Mouse (Mus musculus) neural tube, embryonic 13.5 days (tissue): ENCODE measurements around the gene Fkbp10. TPM values are rescaled to one million over a fixed set of nuclear protein-coding genes. Genes with fewer than 3 reads are reported as not detected.

ENCODE experiments used
- ATAC-seq: fragments of 200-750 bp; cut with Nextera tagmentation; 2 replicates; pipeline ENCODE4 v1.8.0; 2017; ENCODE audit warnings: low read depth, mild to moderate bottlenecking, moderate TSS enrichment, moderate library complexity
- H3K27ac ChIP-seq: fragments of 300-500 bp; sonication (generic); replicated peaks from 2 replicates; pipeline ENCODE4 v1.5.1; 2015; ENCODE audit warnings: moderate library complexity, mild to moderate bottlenecking, inconsistent platforms
- H3K27me3 ChIP-seq: fragments of 300-500 bp; sonication (generic); 2 replicates; pipeline ENCODE4 v1.6.1; 2015; ENCODE audit warnings: mild to moderate bottlenecking, inconsistent platforms
- H3K36me3 ChIP-seq: fragments of 300-500 bp; sonication (generic); 2 replicates; pipeline ENCODE4 v1.6.1; 2015; ENCODE audit warnings: mild to moderate bottlenecking, inconsistent platforms
- H3K4me1 ChIP-seq: fragments of 300-500 bp; sonication (generic); replicated peaks from 2 replicates; pipeline ENCODE4 v1.6.1; 2015; ENCODE audit warnings: inconsistent platforms
- H3K4me2 ChIP-seq: fragments of 300-500 bp; sonication (generic); 2 replicates; pipeline ENCODE4 v1.6.1; 2015; ENCODE audit warnings: inconsistent platforms, mild to moderate bottlenecking, moderate library complexity
- H3K4me3 ChIP-seq: fragments of 300-500 bp; sonication (generic); 2 replicates; pipeline ENCODE4 v1.5.1; 2015; ENCODE audit warnings: mild to moderate bottlenecking, inconsistent platforms
- H3K9ac ChIP-seq: fragments of 300-500 bp; sonication (generic); 2 replicates; pipeline ENCODE4 v1.6.1; 2015; ENCODE audit warnings: moderate library complexity, mild to moderate bottlenecking, inconsistent platforms
- H3K9me3 ChIP-seq: fragments of 300-500 bp; sonication (generic); 2 replicates; pipeline ENCODE4 v1.6.1; 2016; ENCODE audit warnings: inconsistent platforms
- WGBS: fragments of 180-500 bp; shearing (Covaris S2); methylation state at CpG from one replicate; pipeline ENCODE4 v1.1.7; 2015; 5-methylcytosine and 5-hydroxymethylcytosine counted together
- polyA plus RNA-seq: library from polyadenylated mRNA; unstranded; fragments of >200 nt; fragmentation: Nextera tagmentation; extraction: Ambion mirVana; gene quantifications from 2 replicates; pipeline ENCODE4 v1.2.1, GENCODE M21; 2015

The Fkbp10 gene
- polyA plus RNA-seq, 1 experiment from 2014 or later, result 33.5 TPM

DNA sequence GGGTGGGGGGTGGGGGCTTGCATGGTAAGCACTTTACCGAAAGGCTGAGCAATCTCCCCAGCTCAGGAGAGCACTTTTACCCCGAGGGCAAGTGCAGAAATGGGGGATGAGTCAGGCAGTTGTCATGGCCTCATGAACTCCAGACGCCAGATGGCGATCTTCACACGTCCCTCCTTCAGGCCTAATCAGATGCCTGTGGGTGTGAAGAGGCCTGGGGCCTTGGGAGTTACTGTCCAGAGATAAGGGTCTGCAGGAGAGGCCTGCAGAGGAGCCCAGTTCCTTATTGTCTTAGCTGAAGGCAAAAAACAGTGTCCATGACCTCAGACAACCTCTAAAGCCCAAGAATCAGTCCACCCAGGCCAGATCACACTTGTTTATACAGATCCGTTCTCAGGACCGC, 10.4 kb downstream of the Fkbp10 start:
- Histone ChIP-seq H3K27ac (no peak overlapping the region), H3K36me3 (peaks cover 21% of the 10 kb centered on the region), H3K4me3 (no peak overlapping the region), H3K27me3 (no peaks in the 10 kb centered on the region), H3K4me1 (0 out of 2 replicates have a peak, but pooled peaks cover 6% of the 10 kb centered on the region), H3K4me2 (no peak overlapping the region), H3K9me3 (no peaks in the 10 kb centered on the region), H3K9ac (no peak overlapping the region)
- ATAC-seq, result no peak
- 31% methylated on average over 7 of the region's 7 CpGs for WGBS

- H3K9me3 ChIP-seq, result no peaks in the 10 kb centered on the region
- H3K27me3 ChIP-seq, result no peaks in the 10 kb centered on the region
- no peak overlapping the region for H3K9ac ChIP-seq
- H3K4me3 ChIP-seq, result no peak overlapping the region
- H3K4me1 ChIP-seq, result 0 out of 2 replicates have a peak, but pooled peaks cover 6% of the 10 kb centered on the region
- H3K36me3 ChIP-seq, result peaks cover 30% of the 10 kb centered on the region
- no peak overlapping the region for H3K4me2 ChIP-seq
- 89% methylated on average over 3 of the region's 3 CpGs for WGBS
- ATAC-seq, result no peak
- no peak overlapping the region for H3K27ac ChIP-seq
Measured at GRCm38 (mm10) chr11:100426820-100427219, 11.3 kb downstream of the Fkbp10 start.

DNA sequence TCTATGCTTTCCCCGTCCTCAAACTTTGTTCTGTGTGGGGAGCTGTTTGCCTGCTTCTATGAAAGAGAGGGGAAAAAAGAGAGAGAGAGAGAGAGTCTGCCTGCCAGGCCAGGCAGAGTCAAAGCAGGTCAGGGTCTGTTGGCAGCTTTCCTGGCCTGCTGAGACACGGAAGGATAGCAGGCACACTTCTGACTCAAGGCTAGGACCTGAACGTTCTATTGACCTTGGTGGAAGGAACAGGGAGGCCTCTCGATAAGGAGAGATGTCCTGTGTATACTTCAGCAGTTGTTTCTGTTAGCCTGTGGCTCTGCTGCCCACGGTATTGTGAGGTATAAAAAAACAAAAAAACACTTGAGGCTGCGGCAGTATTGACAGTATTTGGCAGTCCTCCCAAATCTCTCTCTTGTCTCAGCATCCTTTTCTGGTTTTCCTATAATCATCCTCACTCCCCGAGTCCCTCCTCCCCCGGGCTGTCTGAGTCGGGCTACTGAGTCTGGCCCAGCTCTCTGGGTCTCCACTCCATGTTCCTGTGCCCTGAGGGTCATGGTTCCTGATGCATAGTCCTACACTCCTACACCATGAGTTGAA, 13.2 kb downstream of the Fkbp10 start:
- no peaks in the 10 kb centered on the region for H3K27me3 ChIP-seq
- 61% methylated on average over 9 of the region's 9 CpGs for WGBS

GRCm38 (mm10) chr11:100430052-100430451, 14.6 kb downstream of the Fkbp10 start:
- no peak for ATAC-seq
- Histone ChIP-seq H3K9me3 (no peaks in the 10 kb centered on the region), H3K36me3 (peaks cover 55% of the 10 kb centered on the region), H3K27ac (no peak overlapping the region), H3K4me1 (0 out of 2 replicates have a peak, but pooled peaks cover 6% of the 10 kb centered on the region), H3K27me3 (no peaks in the 10 kb centered on the region), H3K4me2 (no peak overlapping the region), H3K4me3 (no peak overlapping the region), H3K9ac (no peak overlapping the region)
- WGBS, result 92% methylated on average over 7 of the region's 7 CpGs

More for the DNA sequence above, 13.2 kb downstream of the Fkbp10 start:
- Histone ChIP-seq H3K4me2 (no peak overlapping the region), H3K4me1 (0 out of 2 replicates have a peak, but pooled peaks cover 6% of the 10 kb centered on the region), H3K9me3 (no peaks in the 10 kb centered on the region), H3K4me3 (no peak overlapping the region), H3K27ac (peak overlapping the region; percentile 33; the same call in 1 of the 2 replicates), H3K36me3 (peaks cover 47% of the 10 kb centered on the region), H3K9ac (no peak overlapping the region)
- no peak; the same call in 1 of the 2 replicates for ATAC-seq

DNA sequence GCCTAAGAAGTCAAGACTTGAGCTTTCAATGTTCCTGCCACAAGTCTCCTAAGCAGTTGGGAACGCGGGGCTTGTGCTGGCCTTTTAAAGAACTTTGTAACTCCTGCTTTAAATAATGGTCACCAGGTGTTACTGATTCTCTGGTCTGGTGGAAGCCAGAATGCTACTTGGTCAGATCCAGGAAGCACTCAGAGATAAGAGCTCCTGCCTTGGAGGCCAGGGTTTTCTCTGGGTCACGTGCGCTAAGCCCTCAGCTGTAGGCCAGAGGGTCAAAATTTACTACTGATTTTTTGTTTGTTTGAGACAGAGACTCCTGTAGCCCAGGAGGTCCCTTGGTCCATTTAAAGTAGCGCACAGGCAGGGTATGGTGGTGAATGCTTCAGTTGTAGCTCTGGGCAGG, 16.5 kb downstream of the Fkbp10 start:
- Histone ChIP-seq H3K9me3 (no peaks in the 10 kb centered on the region), H3K27ac (no peak overlapping the region), H3K27me3 (no peaks in the 10 kb centered on the region), H3K4me1 (0 out of 2 replicates have a peak, but pooled peaks cover 6% of the 10 kb centered on the region), H3K4me2 (no peak overlapping the region), H3K4me3 (no peak overlapping the region), H3K36me3 (peaks cover 67% of the 10 kb centered on the region), H3K9ac (no peak overlapping the region)
- 92% methylated on average over 5 of the region's 5 CpGs for WGBS
- no peak for ATAC-seq

GRCm38 (mm10) chr11:100435678-100436246, 20.3 kb downstream of the Fkbp10 start:
- Histone ChIP-seq H3K9ac (no peak overlapping the region), H3K4me3 (no peak overlapping the region)
- WGBS, result 40% methylated on average over 9 of the region's 9 CpGs

DNA sequence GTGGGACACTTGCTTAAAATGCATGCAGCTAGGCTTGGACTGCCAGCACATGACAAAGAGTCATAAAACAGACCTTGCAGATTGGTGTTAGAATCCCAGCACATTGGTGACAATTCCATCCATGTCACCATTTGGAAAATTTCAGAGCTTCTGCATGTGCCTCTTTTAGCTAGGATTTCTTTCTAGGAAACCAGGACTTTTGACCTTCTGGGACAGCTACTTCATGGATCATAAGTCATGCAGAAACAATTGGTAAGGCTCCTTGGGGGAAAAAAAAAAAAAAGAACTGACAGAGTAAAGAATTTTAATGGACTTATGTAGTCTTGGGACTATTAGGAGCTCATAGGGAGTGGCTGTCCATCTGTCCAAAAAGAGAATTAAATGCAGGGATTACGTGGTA, 22.4 kb downstream of the Fkbp10 start:
- Histone ChIP-seq H3K27me3 (no peaks in the 10 kb centered on the region), H3K4me1 (peaks cover 26% of the 10 kb centered on the region), H3K4me2 (no peak overlapping the region), H3K36me3 (peaks cover 46% of the 10 kb centered on the region), H3K27ac (no peak overlapping the region), H3K9me3 (no peaks in the 10 kb centered on the region), H3K9ac (no peak overlapping the region), H3K4me3 (no peak overlapping the region)
- WGBS, result 75% methylated on average over 1 of the region's 1 CpGs
- ATAC-seq, result no peak

More at GRCm38 (mm10) chr11:100435678-100436246, 20.3 kb downstream of the Fkbp10 start:
- ATAC-seq, result no peak
- peaks cover 19% of the 10 kb centered on the region for H3K4me1 ChIP-seq
- H3K36me3 ChIP-seq, result peaks cover 65% of the 10 kb centered on the region
- no peaks in the 10 kb centered on the region for H3K27me3 ChIP-seq
- no peak overlapping the region for H3K27ac ChIP-seq
- H3K9me3 ChIP-seq, result no peaks in the 10 kb centered on the region
- no peak overlapping the region for H3K4me2 ChIP-seq

GRCm38 (mm10) chr11:100440691-100441522, 25.4 kb downstream of the Fkbp10 start:
- H3K27ac ChIP-seq, result peak overlapping the region; percentile 49; the same call in 1 of the 2 replicates
- WGBS, result under 1% methylated on average over 52 of the region's 52 CpGs

GRCm38 (mm10) chr11:100441797-100442196, 26.3 kb downstream of the Fkbp10 start, which contains the start of the genes Nt5c3b and Klhl10:
TSS of gene Nt5c3b (minus strand) at chr11:100441808.
TSS of gene Klhl10 (plus strand) at chr11:100441917.
- Histone ChIP-seq H3K4me3 (peak within 1 kb of the TSS; percentile 82), H3K36me3 (peaks cover 14% of the 10 kb centered on the region), H3K9ac (peak within 1 kb of the TSS; percentile 93), H3K4me1 (peaks cover 26% of the 10 kb centered on the region), H3K9me3 (no peaks in the 10 kb centered on the region), H3K27me3 (no peaks in the 10 kb centered on the region), H3K27ac (peak within 1 kb of the TSS; percentile 49; the same call in 1 of the 2 replicates), H3K4me2 (peak within 1 kb of the TSS; percentile 65)
- WGBS, result 83% methylated on average over 8 of the region's 8 CpGs
- ATAC-seq, result no peak

More at GRCm38 (mm10) chr11:100440691-100441522, 25.4 kb downstream of the Fkbp10 start:
- peak; percentile 97 for ATAC-seq
- peak overlapping the region; percentile 82 for H3K4me3 ChIP-seq
- peaks cover 23% of the 10 kb centered on the region for H3K36me3 ChIP-seq
- H3K27me3 ChIP-seq, result no peaks in the 10 kb centered on the region
- peak overlapping the region; percentile 65 for H3K4me2 ChIP-seq
- H3K9me3 ChIP-seq, result no peaks in the 10 kb centered on the region
- peak overlapping the region; percentile 93 for H3K9ac ChIP-seq
- H3K4me1 ChIP-seq, result peaks cover 26% of the 10 kb centered on the region

DNA sequence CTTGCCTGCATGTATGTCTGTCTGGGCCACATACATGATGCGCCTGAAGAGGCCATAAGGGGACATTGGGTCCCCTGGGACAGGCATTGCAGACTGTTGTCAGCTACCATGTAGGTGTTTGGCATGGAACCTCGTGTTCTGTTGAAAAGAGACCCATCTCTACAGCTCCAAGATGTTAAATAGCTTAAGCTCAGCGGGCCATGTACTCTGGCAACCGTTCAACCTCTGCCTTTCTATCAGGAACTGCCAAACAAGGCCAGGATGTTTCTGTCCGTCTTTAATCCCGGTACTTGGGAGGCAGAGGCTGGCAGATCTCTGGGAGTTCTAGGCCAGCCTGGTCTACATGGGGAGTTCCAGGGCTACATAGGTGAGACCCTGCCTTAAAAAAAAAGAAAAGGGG, 27.1 kb downstream of the Fkbp10 start:
- Histone ChIP-seq H3K9me3 (no peaks in the 10 kb centered on the region), H3K4me2 (no peak overlapping the region), H3K9ac (no peak overlapping the region), H3K36me3 (peaks cover 7% of the 10 kb centered on the region), H3K4me3 (no peak overlapping the region), H3K4me1 (peaks cover 26% of the 10 kb centered on the region), H3K27ac (no peak overlapping the region), H3K27me3 (no peaks in the 10 kb centered on the region)
- 79% methylated on average over 6 of the region's 6 CpGs for WGBS
- ATAC-seq, result no peak

GRCm38 (mm10) chr11:100457247-100457646, 41.8 kb downstream of the Fkbp10 start:
- H3K27ac ChIP-seq, result no peak overlapping the region
- no peak overlapping the region for H3K4me3 ChIP-seq
- WGBS, result 90% methylated on average over 4 of the region's 4 CpGs
- no peak overlapping the region for H3K9ac ChIP-seq
- H3K27me3 ChIP-seq, result no peaks in the 10 kb centered on the region
- H3K4me2 ChIP-seq, result no peak overlapping the region
- peaks cover 3% of the 10 kb centered on the region for H3K4me1 ChIP-seq
- no peak for ATAC-seq
- no peaks in the 10 kb centered on the region for H3K9me3 ChIP-seq
- peaks cover 47% of the 10 kb centered on the region for H3K36me3 ChIP-seq

- H3K36me3 ChIP-seq, result peaks cover 47% of the 10 kb centered on the region
- ATAC-seq, result no peak
- H3K9me3 ChIP-seq, result no peaks in the 10 kb centered on the region
- H3K9ac ChIP-seq, result no peak overlapping the region
- peaks cover 3% of the 10 kb centered on the region for H3K4me1 ChIP-seq
- WGBS, result 93% methylated on average over 5 of the region's 5 CpGs
- H3K4me3 ChIP-seq, result no peak overlapping the region
- no peak overlapping the region for H3K27ac ChIP-seq
- H3K4me2 ChIP-seq, result no peak overlapping the region
- no peaks in the 10 kb centered on the region for H3K27me3 ChIP-seq
Measured at GRCm38 (mm10) chr11:100457711-100458110, 42.2 kb downstream of the Fkbp10 start.
